Mouse (Mus musculus) lung, postnatal 0 days (tissue): ENCODE results near the gene Podn. TPM values are rescaled to one million over a fixed set of nuclear protein-coding genes. Genes with fewer than 3 reads are reported as not detected.
A peak's percentile ranks its signal among the peaks of the same experiment; 100 is the strongest.

ENCODE experiments used
- ATAC-seq: fragments of 200-750 bp; cut with Nextera tagmentation; 2 replicates; pipeline ENCODE4 v1.8.0; 2017; ENCODE audit warnings: moderate library complexity
- DNase-seq: peaks from one replicate; pipeline ENCODE4 v3.0.0-alpha.2; 2016; ENCODE audit warnings: low spot score
- H3K27ac ChIP-seq: fragments of 300-500 bp; sonication (generic); 2 replicates; pipeline ENCODE4 v1.5.1; 2014; ENCODE audit warnings: antibody characterized with exemption, mild to moderate bottlenecking, low read length, mixed read lengths
- H3K27me3 ChIP-seq: fragments of 300-500 bp; sonication (generic); replicated peaks from 2 replicates; pipeline ENCODE4 v1.6.1; 2014; ENCODE audit warnings: low read length, mixed read lengths; ENCODE audit not compliant: insufficient read depth
- H3K36me3 ChIP-seq: fragments of 300-500 bp; sonication (generic); 2 replicates; pipeline ENCODE4 v1.6.1; 2014; ENCODE audit warnings: low read length, mixed read lengths; ENCODE audit not compliant: insufficient read depth
- H3K4me1 ChIP-seq: fragments of 300-500 bp; sonication (generic); 2 replicates; pipeline ENCODE4 v1.6.1; 2014; ENCODE audit warnings: antibody characterized with exemption, low read depth, low read length, mixed read lengths; ENCODE audit not compliant: insufficient read depth
- H3K4me2 ChIP-seq: fragments of 300-500 bp; sonication (generic); replicated peaks from 2 replicates; pipeline ENCODE4 v1.6.1; 2014; ENCODE audit warnings: low read depth, mild to moderate bottlenecking, low read length, moderate library complexity, mixed read lengths
- H3K4me3 ChIP-seq: fragments of 300-500 bp; sonication (generic); 2 replicates; pipeline ENCODE4 v1.5.1; 2014; ENCODE audit warnings: low read depth, low read length
- H3K9ac ChIP-seq: fragments of 300-500 bp; sonication (generic); replicated peaks from 2 replicates; pipeline ENCODE4 v1.6.1; 2014; ENCODE audit warnings: low read depth, mild to moderate bottlenecking
- H3K9me3 ChIP-seq: fragments of 300-500 bp; sonication (generic); 2 replicates; pipeline ENCODE4 v1.6.1; 2016; ENCODE audit warnings: low read length, mixed read lengths
- CTCF ChIP-seq: IDR thresholded peaks from 2 replicates; pipeline ENCODE4 v1.5.1; 2016; ENCODE audit warnings: antibody characterized with exemption, mild to moderate bottlenecking
- EP300 ChIP-seq: IDR thresholded peaks from 2 replicates; pipeline ENCODE4 v1.6.1; 2016; ENCODE audit warnings: antibody characterized with exemption, mild to moderate bottlenecking, control low read depth
- WGBS: fragments of 180-500 bp; shearing (Covaris S2); extraction: QIAGEN DNeasy Blood & Tissue Kit; methylation state at CpG from one replicate; pipeline ENCODE4 v1.1.7; 2014; 5-methylcytosine and 5-hydroxymethylcytosine counted together
- polyA plus RNA-seq: library from polyadenylated mRNA; unstranded; fragments of >200 nt; fragmentation: Nextera tagmentation; extraction: Ambion mirVana; gene quantifications from 2 replicates; pipeline ENCODE4 v1.2.1, GENCODE M21; 2015

Podn gene
- polyA plus RNA-seq, 1 experiment from 2014 or later: 2.8 TPM

- peaks cover 22% of the 10 kb centered on the region for H3K36me3 ChIP-seq
- TF ChIP-seq CTCF (no peak), EP300 (no peak)
- DNase-seq (no peak), ATAC-seq (no peak)
- no peaks in the 10 kb centered on the region for H3K27me3 ChIP-seq
- H3K4me1 ChIP-seq: no peaks in the 10 kb centered on the region
- 78% methylated on average over 19 of the region's 19 CpGs for WGBS
- no peak overlapping the region for H3K4me3 ChIP-seq
- H3K27ac ChIP-seq: no peak overlapping the region
- H3K9ac ChIP-seq: no peak overlapping the region
- H3K4me2 ChIP-seq: no peak overlapping the region
- H3K9me3 ChIP-seq: no peaks in the 10 kb centered on the region
These were observed 50.8 kb downstream of the Podn start for GRCm38 (mm10) chr4:108045136-108046107.

DNA sequence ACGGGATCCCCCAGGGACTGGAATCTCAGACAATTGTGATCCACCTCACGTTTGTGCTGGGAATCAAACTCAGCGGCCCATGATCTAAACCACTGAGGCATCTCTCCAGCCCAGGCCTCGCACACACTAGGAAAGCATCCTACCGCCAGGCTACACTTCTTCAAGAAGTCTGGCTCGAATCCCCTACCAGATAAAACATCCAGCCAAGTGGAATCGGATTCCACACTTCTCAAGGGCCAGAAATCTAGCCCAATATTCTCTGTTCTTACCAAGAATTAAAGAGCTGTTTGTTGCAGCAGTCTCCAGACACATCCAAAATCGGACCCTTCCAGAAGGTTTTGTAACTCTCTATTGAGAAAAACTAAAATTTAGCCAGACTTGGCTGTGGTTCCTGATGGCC is 59.2 kb downstream of the Podn start:
- Histone ChIP-seq H3K4me1 (no peaks in the 10 kb centered on the region), H3K9me3 (no peaks in the 10 kb centered on the region), H3K27ac (no peak overlapping the region), H3K36me3 (no peaks in the 10 kb centered on the region), H3K4me3 (no peak overlapping the region), H3K27me3 (0 out of 2 replicates have a peak, but pooled peaks cover 7% of the 10 kb centered on the region), H3K9ac (no peak overlapping the region), H3K4me2 (no peak overlapping the region)
- DNase-seq: no peak
- ATAC-seq: no peak
- 75% methylated on average over 8 of the region's 8 CpGs for WGBS
- TF ChIP-seq CTCF: no peak
- no peak for TF ChIP-seq EP300

DNA sequence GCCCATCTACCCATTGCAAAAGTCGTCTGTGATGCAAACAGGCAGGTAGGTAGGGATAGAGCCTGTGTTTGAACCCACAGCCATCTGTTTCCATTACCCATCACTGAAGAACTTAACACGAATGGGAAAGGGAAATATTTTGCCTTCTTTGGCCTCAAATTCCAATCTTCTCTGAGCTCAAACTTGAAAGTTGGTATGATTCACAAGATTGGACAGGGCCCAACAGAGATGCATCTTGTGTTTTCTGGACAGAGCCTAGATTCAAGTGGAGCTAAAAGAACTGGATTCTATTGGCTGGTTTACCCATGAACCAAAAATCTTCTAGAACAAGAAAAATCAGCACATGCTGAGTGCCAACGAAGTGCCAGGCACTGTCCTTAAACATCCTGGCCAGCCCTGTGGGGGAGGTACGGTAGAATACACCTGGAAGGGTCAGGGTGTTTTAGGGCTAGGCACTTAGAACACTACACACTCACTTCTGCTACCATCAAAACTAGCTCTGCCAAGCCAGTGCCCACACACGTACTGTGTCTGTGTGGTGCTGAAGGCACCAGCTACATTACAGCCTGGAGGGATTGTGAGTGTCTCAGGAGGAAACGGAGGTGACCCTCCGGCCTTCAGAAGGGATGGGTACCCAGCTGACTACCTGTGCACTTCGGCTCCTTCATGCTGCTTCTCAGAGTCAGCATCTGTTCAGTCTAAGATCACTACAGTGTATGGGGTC is 63.0 kb downstream of the Podn start:
- ATAC-seq (no peak), DNase-seq (peak; percentile 36)
- peaks cover 7% of the 10 kb centered on the region; the same call in 1 of the 2 replicates for H3K4me1 ChIP-seq
- H3K4me2 ChIP-seq: no peak overlapping the region
- WGBS: 79% methylated on average over 8 of the region's 8 CpGs
- no peak overlapping the region for H3K9ac ChIP-seq
- H3K27me3 ChIP-seq: peaks cover 18% of the 10 kb centered on the region
- TF ChIP-seq EP300: no peak
- no peak for TF ChIP-seq CTCF
- H3K36me3 ChIP-seq: no peaks in the 10 kb centered on the region
- H3K27ac ChIP-seq: no peak overlapping the region
- H3K4me3 ChIP-seq: no peak overlapping the region
- no peaks in the 10 kb centered on the region for H3K9me3 ChIP-seq

- no peak for DNase-seq
- Histone ChIP-seq H3K27me3 (peaks cover 18% of the 10 kb centered on the region), H3K9me3 (no peaks in the 10 kb centered on the region), H3K4me2 (peak overlapping the region; percentile 96), H3K4me1 (peaks cover 7% of the 10 kb centered on the region; the same call in 1 of the 2 replicates), H3K9ac (no peak overlapping the region), H3K36me3 (no peaks in the 10 kb centered on the region), H3K4me3 (peak overlapping the region; percentile 57), H3K27ac (no peak overlapping the region)
- WGBS: 36% methylated on average over 11 of the region's 11 CpGs
- ATAC-seq: no peak
- TF ChIP-seq EP300 (no peak), CTCF (no peak)
These were observed 63.8 kb downstream of the Podn start for GRCm38 (mm10) chr4:108032352-108032849.

DNA sequence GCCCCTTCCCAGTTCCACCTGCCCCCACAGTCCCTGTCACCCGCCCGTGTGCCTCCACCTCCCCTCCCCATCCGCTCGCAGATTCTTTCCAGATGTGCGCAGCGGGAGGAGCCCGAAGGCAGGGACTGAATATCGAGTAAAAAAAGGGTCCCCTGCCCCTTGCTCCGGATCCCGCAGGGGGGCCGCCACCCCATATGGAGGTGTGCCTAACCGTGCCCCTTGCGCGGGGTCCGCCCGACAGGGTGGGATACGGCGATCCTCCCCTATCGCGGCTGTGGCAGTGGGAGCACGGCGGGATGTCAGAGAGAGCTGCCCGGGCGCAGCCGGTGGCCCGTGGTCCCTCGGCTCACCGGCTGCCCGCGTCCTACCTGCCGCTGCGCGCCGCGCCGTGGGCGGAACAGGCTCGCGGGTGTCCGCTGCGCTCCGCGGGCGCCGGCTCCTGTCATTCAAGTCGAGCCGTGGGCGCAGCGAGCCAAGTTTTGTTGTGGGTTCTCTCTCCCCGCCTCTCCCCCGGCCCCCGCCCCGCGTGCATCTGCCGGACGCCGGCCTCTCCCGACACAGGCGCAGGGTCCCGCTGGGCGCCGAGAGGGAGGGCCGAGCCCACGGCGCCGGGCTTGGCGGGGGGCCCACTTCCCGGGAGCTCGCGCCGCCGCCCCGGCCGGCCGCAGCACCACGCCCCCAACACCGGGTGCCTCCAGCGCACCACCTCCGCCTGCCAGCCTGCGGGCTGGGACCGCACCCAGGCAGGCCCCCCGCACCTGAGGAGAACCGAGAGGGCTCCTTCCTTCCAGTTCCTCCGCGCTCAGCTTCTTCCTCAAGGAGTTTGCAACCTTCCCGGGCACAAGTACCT is 64.5 kb downstream of the Podn start:
- Histone ChIP-seq H3K4me2 (peak overlapping the region; percentile 96), H3K27me3 (peaks cover 18% of the 10 kb centered on the region), H3K9me3 (no peaks in the 10 kb centered on the region), H3K36me3 (no peaks in the 10 kb centered on the region), H3K9ac (0 out of 2 replicates have a peak overlapping the region, but pooled peaks have one; percentile 34), H3K27ac (no peak overlapping the region), H3K4me1 (peaks cover 7% of the 10 kb centered on the region; the same call in 1 of the 2 replicates), H3K4me3 (peak overlapping the region; percentile 57)
- ATAC-seq (peak; percentile 64), DNase-seq (peak; percentile 59)
- WGBS: under 1% methylated on average over 37 of the region's 86 CpGs
- TF ChIP-seq EP300 (no peak), CTCF (no peak)
